Mouse (Mus musculus): ENCODE measurements around the gene Uso1. TPM values are rescaled to one million over a fixed set of nuclear protein-coding genes. Genes with fewer than 3 reads are reported as not detected.
A peak's percentile ranks its signal among the peaks of the same experiment; 100 is the strongest.
"Not testable (repeated sequence)": the region's sequence is repeated elsewhere in the genome, so short reads cannot be mapped to it uniquely, and the experiment has no call there.

Uso1 gene
- polyA plus RNA-seq, 2 experiments: 14.3 to 18.6 TPM

- 91% methylated on average over 4 of the region's 4 CpGs for WGBS (ENCODE audit: insufficient replicate concordance)
- H3K4me3 ChIP-seq (ENCODE audit: insufficient read depth in 1 of 2, low read depth in 2 of 2, low read length in 2 of 2): peak overlapping the region; percentile 8 to 50; a peak in 3 of 4 replicates
Measured at GRCm38 (mm10) chr5:92132127-92132526, 5.6 kb upstream of the Uso1 start.

GRCm38 (mm10) chr5:92133006-92133405, 4.7 kb upstream of the Uso1 start:
- not testable (repeated sequence) for H3K36me3 ChIP-seq (replicated peaks; ENCODE audit: control insufficient read depth, insufficient read depth, low read depth); DNase-seq (ENCODE audit: low read depth in 3 of 3, low spot score in 3 of 3); H3K27me3 ChIP-seq (ENCODE audit: control insufficient read depth, insufficient read depth, low read length); H3K9me3 ChIP-seq (ENCODE audit: control insufficient read depth, low read length); ATAC-seq (ENCODE audit: insufficient read depth); H3K9ac ChIP-seq (replicated peaks)
- 59% methylated on average over 4 of the region's 4 CpGs for WGBS (ENCODE audit: insufficient replicate concordance)
- peak overlapping the region; percentile 47 to 50; a peak in 3 of 4 replicates for H3K4me3 ChIP-seq (ENCODE audit: insufficient read depth in 1 of 2, low read depth in 2 of 2, low read length in 2 of 2)
- H3K4me2 ChIP-seq (ENCODE audit: low read depth): peak overlapping the region; percentile 57
- H3K27ac ChIP-seq: peak overlapping the region; percentile 31
- peaks cover 31 to 34% of the 10 kb centered on the region in 2 experiments for H3K4me1 ChIP-seq (replicated peaks; ENCODE audit: control insufficient read depth in 2 of 2, insufficient read depth in 2 of 2, low read length in 1 of 2)

More at GRCm38 (mm10) chr5:92132127-92132526, 5.6 kb upstream of the Uso1 start:
- H3K4me2 ChIP-seq (ENCODE audit: low read depth): peak overlapping the region; percentile 57
- no peaks in the 10 kb centered on the region for H3K27me3 ChIP-seq (ENCODE audit: control insufficient read depth, insufficient read depth, low read length)
- peaks cover 9% of the 10 kb centered on the region for H3K36me3 ChIP-seq (replicated peaks; ENCODE audit: control insufficient read depth, insufficient read depth, low read depth)
- ATAC-seq (ENCODE audit: insufficient read depth): no peak
- H3K9ac ChIP-seq (replicated peaks): no peak overlapping the region
- peaks cover 32 to 43% of the 10 kb centered on the region in 2 experiments for H3K4me1 ChIP-seq (replicated peaks; ENCODE audit: control insufficient read depth in 2 of 2, insufficient read depth in 2 of 2, low read length in 1 of 2)
- peak; percentile 44 for TF ChIP-seq CTCF (IDR thresholded peaks at IDR 0.05; ENCODE audit: low read depth)
- TF ChIP-seq EP300 (IDR thresholded peaks at IDR 0.05; ENCODE audit: low read depth): no peak
- no peaks in the 10 kb centered on the region for H3K9me3 ChIP-seq (ENCODE audit: control insufficient read depth, low read length)
- H3K27ac ChIP-seq: no peak overlapping the region
- DNase-seq (ENCODE audit: low read depth in 3 of 3, low spot score in 3 of 3): no peak

DNA sequence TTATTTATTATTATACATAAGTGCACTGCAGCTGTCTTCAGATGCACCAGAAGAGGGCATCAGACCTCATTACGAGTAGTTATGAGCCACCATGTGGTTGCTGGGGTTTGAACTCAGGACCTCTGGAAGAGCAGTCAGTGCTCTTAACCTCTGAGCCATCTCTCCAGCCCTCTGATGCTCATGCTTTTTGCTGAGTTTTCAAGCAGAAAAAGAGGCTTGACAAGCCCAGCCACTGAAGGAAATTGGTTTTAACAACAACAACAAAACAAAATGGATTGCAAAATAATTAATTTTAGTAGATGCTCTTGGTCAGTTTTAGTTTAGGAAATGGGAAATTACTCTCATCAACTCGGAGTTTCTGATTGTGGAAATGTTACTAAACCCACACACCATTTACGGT, 2.8 kb upstream of the Uso1 start:
- TF ChIP-seq CTCF (IDR thresholded peaks at IDR 0.05; ENCODE audit: low read depth) (peak; percentile 19; the same call in 1 of the 2 replicates), EP300 (IDR thresholded peaks at IDR 0.05; ENCODE audit: low read depth) (no peak)
- H3K4me1 ChIP-seq (replicated peaks; ENCODE audit: control insufficient read depth in 2 of 2, insufficient read depth in 2 of 2, low read length in 1 of 2): peaks cover 22 to 27% of the 10 kb centered on the region in 2 experiments
- no peak overlapping the region for H3K4me3 ChIP-seq (ENCODE audit: insufficient read depth in 1 of 2, low read depth in 2 of 2, low read length in 2 of 2)
- no peaks in the 10 kb centered on the region for H3K27me3 ChIP-seq (ENCODE audit: control insufficient read depth, insufficient read depth, low read length)
- H3K9me3 ChIP-seq (ENCODE audit: control insufficient read depth, low read length): no peaks in the 10 kb centered on the region
- 62% methylated on average over 3 of the region's 3 CpGs for WGBS (ENCODE audit: insufficient replicate concordance)
- H3K9ac ChIP-seq (replicated peaks): no peak overlapping the region
- DNase-seq (ENCODE audit: low read depth in 3 of 3, low spot score in 3 of 3) (no peak), ATAC-seq (ENCODE audit: insufficient read depth) (no peak)
- H3K4me2 ChIP-seq (ENCODE audit: low read depth): no peak overlapping the region
- no peak overlapping the region for H3K27ac ChIP-seq
- H3K36me3 ChIP-seq (replicated peaks; ENCODE audit: control insufficient read depth, insufficient read depth, low read depth): peaks cover 9% of the 10 kb centered on the region

GRCm38 (mm10) chr5:92136536-92137238, 1.1 kb upstream of the Uso1 start:
- Histone ChIP-seq H3K4me1 (replicated peaks; ENCODE audit: control insufficient read depth in 2 of 2, insufficient read depth in 2 of 2, low read length in 1 of 2) (peaks cover 22 to 27% of the 10 kb centered on the region in 2 experiments), H3K36me3 (replicated peaks; ENCODE audit: control insufficient read depth, insufficient read depth, low read depth) (peaks cover 1% of the 10 kb centered on the region; the same call in 1 of the 2 replicates), H3K27ac (no peak overlapping the region; the same call in 1 of the 2 replicates), H3K4me2 (ENCODE audit: low read depth) (peak overlapping the region; percentile 98), H3K9me3 (ENCODE audit: control insufficient read depth, low read length) (no peaks in the 10 kb centered on the region), H3K9ac (replicated peaks) (peak overlapping the region; percentile 74), H3K27me3 (ENCODE audit: control insufficient read depth, insufficient read depth, low read length) (no peaks in the 10 kb centered on the region), H3K4me3 (ENCODE audit: insufficient read depth in 1 of 2, low read depth in 2 of 2, low read length in 2 of 2) (peak overlapping the region; percentile 30 to 98; a peak in 3 of 4 replicates)
- ATAC-seq (ENCODE audit: insufficient read depth) (no peak), DNase-seq (ENCODE audit: low read depth in 3 of 3, low spot score in 3 of 3) (no peak)
- WGBS (ENCODE audit: insufficient replicate concordance): 59% methylated on average over 9 of the region's 9 CpGs
- TF ChIP-seq CTCF (IDR thresholded peaks at IDR 0.05; ENCODE audit: low read depth) (no peak), EP300 (IDR thresholded peaks at IDR 0.05; ENCODE audit: low read depth) (no peak)

DNA sequence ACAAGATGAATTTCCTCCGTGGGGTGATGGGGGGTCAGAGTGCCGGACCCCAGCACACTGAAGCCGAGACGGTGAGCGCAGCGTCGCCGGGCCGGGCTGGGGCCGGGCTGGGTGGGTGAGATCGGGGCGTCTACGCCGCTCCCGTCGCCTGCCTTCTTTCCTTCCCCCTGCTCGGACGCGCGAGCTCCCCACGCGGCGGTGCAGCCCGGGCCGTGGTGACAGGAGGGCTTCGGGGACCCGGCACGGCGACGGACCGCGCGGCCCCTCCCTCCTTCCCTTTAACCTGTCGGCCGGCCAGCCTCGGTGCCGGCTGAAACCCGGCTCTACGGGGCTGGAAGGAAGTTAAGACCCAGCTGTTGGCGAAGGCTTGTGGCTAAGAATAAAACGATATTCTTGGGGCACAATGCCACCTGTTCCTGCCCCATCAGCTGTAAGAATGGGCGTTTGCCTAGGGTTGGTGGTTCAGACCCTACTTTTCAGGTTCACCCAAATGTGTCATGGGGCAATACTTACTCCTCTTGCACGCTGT, 419 bp downstream of the Uso1 start:
- Histone ChIP-seq H3K4me3 (ENCODE audit: insufficient read depth in 1 of 2, low read depth in 2 of 2, low read length in 2 of 2) (peak overlapping the region; percentile 80 to 98), H3K9ac (replicated peaks) (peak overlapping the region; percentile 98), H3K4me2 (ENCODE audit: low read depth) (peak overlapping the region; percentile 98), H3K36me3 (replicated peaks; ENCODE audit: control insufficient read depth, insufficient read depth, low read depth) (no peaks in the 10 kb centered on the region), H3K9me3 (ENCODE audit: control insufficient read depth, low read length) (no peaks in the 10 kb centered on the region), H3K27ac (peak overlapping the region; percentile 63), H3K27me3 (ENCODE audit: control insufficient read depth, insufficient read depth, low read length) (no peaks in the 10 kb centered on the region), H3K4me1 (replicated peaks; ENCODE audit: control insufficient read depth in 2 of 2, insufficient read depth in 2 of 2, low read length in 1 of 2) (peaks cover 20 to 25% of the 10 kb centered on the region in 2 experiments)
- TF ChIP-seq EP300 (IDR thresholded peaks at IDR 0.05; ENCODE audit: low read depth) (no peak), CTCF (IDR thresholded peaks at IDR 0.05; ENCODE audit: low read depth) (peak; percentile 27; the same call in 1 of the 2 replicates)
- DNase-seq (ENCODE audit: low read depth in 3 of 3, low spot score in 3 of 3): peak in 1 of 3 experiments; percentile 33
- peak; percentile 67 for ATAC-seq (ENCODE audit: insufficient read depth)
- WGBS (ENCODE audit: insufficient replicate concordance): under 1% methylated on average over 39 of the region's 43 CpGs
